Mouse (Mus musculus): ENCODE measurements around the gene Bcl2l11.
A peak's percentile ranks its signal among the peaks of the same experiment; 100 is the strongest.

Bcl2l11 gene

GRCm38 (mm10) chr2:128139781-128140180, 13.9 kb downstream of the Bcl2l11 start:
- DNase-seq (ENCODE audit: low spot score), result no peak

GRCm38 (mm10) chr2:128140183-128140582, 14.3 kb downstream of the Bcl2l11 start:
- no peak for DNase-seq (ENCODE audit: low spot score)

- no peak for DNase-seq (ENCODE audit: low spot score)
These were observed 18.2 kb downstream of the Bcl2l11 start for GRCm38 (mm10) chr2:128143992-128144391.

- no peak for DNase-seq (ENCODE audit: low spot score)
These were observed 19.6 kb downstream of the Bcl2l11 start for GRCm38 (mm10) chr2:128145433-128145832.

- DNase-seq (ENCODE audit: low spot score), result no peak
These were observed 23.8 kb downstream of the Bcl2l11 start for GRCm38 (mm10) chr2:128149596-128149995.

- DNase-seq (ENCODE audit: low spot score), result no peak
These were observed 26.4 kb downstream of the Bcl2l11 start for GRCm38 (mm10) chr2:128152211-128152610.

GRCm38 (mm10) chr2:128152845-128153550, 27.2 kb downstream of the Bcl2l11 start:
- DNase-seq (ENCODE audit: low spot score), result no peak

GRCm38 (mm10) chr2:128153551-128153910, 27.7 kb downstream of the Bcl2l11 start:
- DNase-seq (ENCODE audit: low spot score), result no peak

GRCm38 (mm10) chr2:128155412-128156066, 29.7 kb downstream of the Bcl2l11 start:
- no peak for DNase-seq (ENCODE audit: low spot score)

- no peak for DNase-seq (ENCODE audit: low spot score)
These were observed 30.2 kb downstream of the Bcl2l11 start for GRCm38 (mm10) chr2:128156067-128156462.

- DNase-seq (ENCODE audit: low spot score), result no peak
These were observed 30.9 kb downstream of the Bcl2l11 start for GRCm38 (mm10) chr2:128156557-128157412.

- no peak for DNase-seq (ENCODE audit: low spot score)
These were observed 33.0 kb downstream of the Bcl2l11 start for GRCm38 (mm10) chr2:128158734-128159410.

GRCm38 (mm10) chr2:128159619-128160125, 33.8 kb downstream of the Bcl2l11 start:
- DNase-seq (ENCODE audit: low spot score), result no peak

- no peak for DNase-seq (ENCODE audit: low spot score)
These were observed 37.3 kb downstream of the Bcl2l11 start for GRCm38 (mm10) chr2:128163177-128163576.

- DNase-seq (ENCODE audit: low spot score), result no peak
These were observed 41.0 kb downstream of the Bcl2l11 start for GRCm38 (mm10) chr2:128166623-128167423.

GRCm38 (mm10) chr2:128167930-128168329, 42.1 kb downstream of the Bcl2l11 start:
- DNase-seq (ENCODE audit: low spot score), result no peak

- no peak for DNase-seq (ENCODE audit: low spot score)
These were observed 43.6 kb downstream of the Bcl2l11 start for GRCm38 (mm10) chr2:128169486-128169885.

GRCm38 (mm10) chr2:128169972-128170371, 44.1 kb downstream of the Bcl2l11 start:
- no peak for DNase-seq (ENCODE audit: low spot score)

GRCm38 (mm10) chr2:128170614-128171013, 44.8 kb downstream of the Bcl2l11 start:
- DNase-seq (ENCODE audit: low spot score), result no peak

- DNase-seq (ENCODE audit: low spot score), result peak; percentile 46
These were observed 46.4 kb downstream of the Bcl2l11 start for GRCm38 (mm10) chr2:128172266-128172665.

GRCm38 (mm10) chr2:128174176-128174575, 48.3 kb downstream of the Bcl2l11 start:
- no peak for DNase-seq (ENCODE audit: low spot score)
